In the genomic region with DNA sequence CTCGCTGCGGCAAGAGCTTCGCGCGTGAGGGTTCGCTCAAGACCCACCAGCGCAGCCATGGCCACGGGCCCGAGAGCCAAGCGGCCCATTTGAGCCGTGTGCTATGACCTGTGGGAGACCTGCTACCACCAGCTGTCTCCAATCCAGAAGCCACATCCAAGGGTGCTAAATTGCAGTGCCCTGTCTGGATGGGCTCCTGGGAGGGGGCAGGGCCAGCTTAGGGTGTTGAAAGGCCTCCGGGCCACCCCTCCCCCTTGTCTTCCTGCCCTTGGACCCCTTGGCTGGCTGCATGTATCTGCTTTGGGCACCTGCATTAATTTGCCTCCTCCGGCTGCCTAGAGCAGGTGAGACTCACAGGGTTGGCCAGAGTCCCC, we compare ENCODE assay signal across 10 mouse cellular contexts. TPM values are rescaled to one million over a fixed set of nuclear protein-coding genes. Genes with fewer than 3 reads are reported as not detected.
DNase-seq lines count a peak whose midpoint lies in the region; ATAC-seq and TF ChIP-seq lines count a peak whose summit lies in the region.
"Had no signal": no experiment of that assay in that cellular context is flagged by ENCODE, and none has a peak within 500 bp of the region (broad histone marks: within the 10 kb centered on the region; RNA-seq: fewer than 3 reads in every experiment).

No protein-coding gene starts in this region.

- peak overlapping the region; percentile 70 for H3K9ac ChIP-seq in heart, embryonic 14.5 days (ENCODE audit: low read length)
- H3K9ac ChIP-seq in kidney, embryonic 14.5 days (ENCODE audit: low read depth, low read length) = peak overlapping the region; percentile 51
- peak overlapping the region; percentile 76 for H3K9ac ChIP-seq in midbrain, embryonic 16.5 days (ENCODE audit: low read depth, low read length)

- H3K4me1 ChIP-seq in heart, embryonic 14.5 days (ENCODE audit: control insufficient read depth in 2 of 2, insufficient read depth in 2 of 2, low read length in 2 of 2) = peaks cover 17 to 20% of the 10 kb centered on the region in 2 experiments; a peak in 3 of 4 replicates
- H3K4me1 ChIP-seq in embryonic fibroblast, embryonic 13.5 days (ENCODE audit: control insufficient read depth, insufficient read depth, low read length) = no peaks in the 10 kb centered on the region
- H3K4me1 ChIP-seq in kidney, embryonic 14.5 days (ENCODE audit: control insufficient read depth, insufficient read depth, low read length) = peaks cover 22% of the 10 kb centered on the region
- H3K4me1 ChIP-seq in midbrain, embryonic 16.5 days (ENCODE audit: control insufficient read depth, insufficient read depth, low read length) = peaks cover 17% of the 10 kb centered on the region

- H3K4me2 ChIP-seq in heart, embryonic 14.5 days (ENCODE audit: low read length) = peak overlapping the region; percentile 94
- peak overlapping the region; percentile 89 for H3K4me2 ChIP-seq in kidney, embryonic 14.5 days (replicated peaks; ENCODE audit: low read depth, low read length)
- H3K4me2 ChIP-seq in midbrain, embryonic 16.5 days (ENCODE audit: low read length) = peak overlapping the region; percentile 79

- peak overlapping the region; percentile 47 to 49 for H3K4me3 ChIP-seq in heart, embryonic 14.5 days (ENCODE audit: control insufficient read depth in 1 of 2, insufficient read depth in 1 of 2, low read depth in 1 of 2, low read length in 2 of 2)
- H3K4me3 ChIP-seq in embryonic fibroblast, embryonic 13.5 days (ENCODE audit: insufficient read depth, low read length) = 0 out of 2 replicates have a peak overlapping the region, but pooled peaks have one; percentile 13
- peak overlapping the region; percentile 43 for H3K4me3 ChIP-seq in kidney, embryonic 14.5 days (ENCODE audit: low read length)
- H3K4me3 ChIP-seq in midbrain, embryonic 16.5 days (ENCODE audit: low read depth, low read length) = peak overlapping the region; percentile 48

- H3K27ac ChIP-seq in heart, embryonic 14.5 days (replicated peaks in 1 of 2; ENCODE audit: control insufficient read depth in 1 of 2, insufficient read depth in 1 of 2, low read depth in 2 of 2, low read length in 2 of 2) = no peak overlapping the region
- H3K27ac ChIP-seq in embryonic fibroblast, embryonic 13.5 days (ENCODE audit: insufficient read depth, low read length) = no peak overlapping the region
- no peak overlapping the region for H3K27ac ChIP-seq in kidney, embryonic 14.5 days (ENCODE audit: low read depth, low read length)
- H3K27ac ChIP-seq in midbrain, embryonic 16.5 days (ENCODE audit: low read length) = peak overlapping the region; percentile 59
- H3K27ac ChIP-seq: macrophage had no signal

- intact Hi-C loops in left cerebral cortex, postnatal 25 days (cut with DNase I) = loop anchor here (5.0 kb wide), 2 partner anchors 37 to 72 kb away; partner anchors contain the start of genes Gm44965 and Repin1

- TF ChIP-seq POLR2A in embryonic fibroblast, embryonic 13.5 days (IDR thresholded peaks at IDR 0.05; ENCODE audit: low read depth, low read length) = no peak

- WGBS in heart, embryonic 14.5 days = 13% methylated on average over 9 of the region's 13 CpGs
- 7% methylated on average over 13 of the region's 13 CpGs for WGBS in kidney, embryonic 14.5 days
- 14% methylated on average over 13 of the region's 13 CpGs for WGBS in midbrain, embryonic 16.5 days

- no peaks in the 10 kb centered on the region for H3K36me3 ChIP-seq in heart, embryonic 14.5 days (ENCODE audit: control insufficient read depth, insufficient read depth, low read length)
- no peaks in the 10 kb centered on the region for H3K36me3 ChIP-seq in kidney, embryonic 14.5 days (ENCODE audit: control insufficient read depth, insufficient read depth, low read length)
- H3K36me3 ChIP-seq in midbrain, embryonic 16.5 days (ENCODE audit: control insufficient read depth, insufficient read depth, low read length) = no peaks in the 10 kb centered on the region

- no peak for TF ChIP-seq CTCF in embryonic fibroblast, embryonic 13.5 days (IDR thresholded peaks at IDR 0.05; ENCODE audit: borderline replicate concordance, insufficient read depth, low read length)

- H3K27me3 ChIP-seq in heart, embryonic 14.5 days (ENCODE audit: control insufficient read depth, insufficient read depth, low read length) = peaks cover 21% of the 10 kb centered on the region; the same call in 1 of the 2 replicates
- peaks cover 10% of the 10 kb centered on the region for H3K27me3 ChIP-seq in kidney, embryonic 14.5 days (ENCODE audit: control insufficient read depth, insufficient read depth, low read length)
- peaks cover 5% of the 10 kb centered on the region for H3K27me3 ChIP-seq in midbrain, embryonic 16.5 days (ENCODE audit: control insufficient read depth, insufficient read depth, low read depth, low read length)
- H3K27me3 ChIP-seq: Patski had no signal

- no peak for ATAC-seq in heart, embryonic 14.5 days (ENCODE audit: insufficient number of reproducible peaks, insufficient read depth, low FRiP score, low read depth)
- ATAC-seq in kidney, embryonic 14.5 days (ENCODE audit: low FRiP score, low TSS enrichment) = peak; percentile 50
- peak; percentile 29 for ATAC-seq in midbrain, embryonic 16.5 days
- ATAC-seq: Patski had no signal

- no peak for DNase-seq in heart, adult 8-10 months (ENCODE audit: low spot score)
- DNase-seq in right cerebral cortex, postnatal 36 days (ENCODE audit: low spot score in 2 of 2) = no peak
- no peak for DNase-seq in left cerebral cortex, postnatal 25 days (ENCODE audit: low spot score in 2 of 2)
- DNase-seq in right cerebral cortex, adult 2 months (ENCODE audit: low spot score in 2 of 2) = no peak

- no peaks in the 10 kb centered on the region for H3K9me3 ChIP-seq in heart, embryonic 14.5 days (ENCODE audit: control insufficient read depth, low read length)
- no peaks in the 10 kb centered on the region for H3K9me3 ChIP-seq in kidney, embryonic 14.5 days (ENCODE audit: control insufficient read depth, low read length)
- no peaks in the 10 kb centered on the region for H3K9me3 ChIP-seq in midbrain, embryonic 16.5 days (replicated peaks; ENCODE audit: control insufficient read depth, low read length, poor library complexity, severe bottlenecking)

RNA-seq across cellular contexts. Expression of gene AI854703, which starts 3.1 kb away (rescaled TPM):
- 0.82 and 1.1 TPM in 2 replicates for polyA plus RNA-seq in heart, embryonic 14.5 days (2014; fragmentation: Nextera tagmentation; extraction: Ambion mirVana)
- total RNA-seq in heart, adult 8-10 months (2022) = under 1 TPM; 0.22 to 0.69 (median 0.43) TPM
- 0.84 and 1.6 TPM in 2 replicates for polyA plus RNA-seq in embryonic fibroblast, embryonic 13.5 days (2011; ENCODE audit: insufficient read length, low read depth, missing spikeins)
- 0.90 and 1.4 TPM in 2 replicates for polyA plus RNA-seq in kidney, embryonic 14.5 days (2014; fragmentation: Nextera tagmentation; extraction: Ambion mirVana)
- 24.9 and 27.4 TPM in 2 replicates for polyA plus RNA-seq in midbrain, embryonic 16.5 days (2015; fragmentation: Nextera tagmentation; extraction: Ambion mirVana)
- total RNA-seq in left cerebral cortex, postnatal 25 days (2021) = 10 to 100 TPM; 15.0 to 17.2 TPM

RNA-seq across cellular contexts. Expression of gene Gimap8, which starts 17.4 kb away (rescaled TPM):
- polyA plus RNA-seq in heart, embryonic 14.5 days (2014; fragmentation: Nextera tagmentation; extraction: Ambion mirVana) = 0.85 and 1.2 TPM in 2 replicates
- total RNA-seq in heart, adult 8-10 months (2022) = 1 to 10 TPM; 4.9 to 8.8 (median 5.8) TPM
- not detected in 2 replicates for polyA plus RNA-seq in embryonic fibroblast, embryonic 13.5 days (2011; ENCODE audit: insufficient read length, low read depth, missing spikeins)
- polyA plus RNA-seq in kidney, embryonic 14.5 days (2014; fragmentation: Nextera tagmentation; extraction: Ambion mirVana) = 1.1 and 1.4 TPM in 2 replicates
- 0.37 and 0.48 TPM in 2 replicates for polyA plus RNA-seq in midbrain, embryonic 16.5 days (2015; fragmentation: Nextera tagmentation; extraction: Ambion mirVana)
- 1 to 10 TPM in 1 of 2 experiments, under 1 TPM in 1; 0.46 to 1.2 TPM for total RNA-seq in left cerebral cortex, postnatal 25 days (2021)

RNA-seq across cellular contexts. Expression of gene Zfp775, which starts 27.8 kb away (rescaled TPM):
- 5.4 and 6.3 TPM in 2 replicates for polyA plus RNA-seq in heart, embryonic 14.5 days (2014; fragmentation: Nextera tagmentation; extraction: Ambion mirVana)
- total RNA-seq in heart, adult 8-10 months (2022) = 10 to 100 TPM; 12.9 to 15.5 (median 14.1) TPM
- 2.2 and 2.7 TPM in 2 replicates for polyA plus RNA-seq in embryonic fibroblast, embryonic 13.5 days (2011; ENCODE audit: insufficient read length, low read depth, missing spikeins)
- polyA plus RNA-seq in kidney, embryonic 14.5 days (2014; fragmentation: Nextera tagmentation; extraction: Ambion mirVana) = 5.7 and 6.6 TPM in 2 replicates
- polyA plus RNA-seq in midbrain, embryonic 16.5 days (2015; fragmentation: Nextera tagmentation; extraction: Ambion mirVana) = 14.1 and 16.7 TPM in 2 replicates
- total RNA-seq in left cerebral cortex, postnatal 25 days (2021) = 1 to 10 TPM; 5.0 to 7.2 TPM

RNA-seq across cellular contexts. Expression of gene Gm44965, which starts 35.9 kb away (rescaled TPM):
- 0.84 TPM in 1 of 2 replicates, not detected in the other for polyA plus RNA-seq in heart, embryonic 14.5 days (2014; fragmentation: Nextera tagmentation; extraction: Ambion mirVana)
- 1 to 10 TPM in 2 of 4 experiments, not detected in 2; 1.0 to 2.8 TPM for total RNA-seq in heart, adult 8-10 months (2022)
- not detected in 2 replicates for polyA plus RNA-seq in embryonic fibroblast, embryonic 13.5 days (2011; ENCODE audit: insufficient read length, low read depth, missing spikeins)
- polyA plus RNA-seq in kidney, embryonic 14.5 days (2014; fragmentation: Nextera tagmentation; extraction: Ambion mirVana) = 0.77 TPM in 1 of 2 replicates, not detected in the other
- polyA plus RNA-seq in midbrain, embryonic 16.5 days (2015; fragmentation: Nextera tagmentation; extraction: Ambion mirVana) = not detected in 2 replicates
- not detected for total RNA-seq in left cerebral cortex, postnatal 25 days (2021)
- polyA plus RNA-seq: macrophage had no signal

RNA-seq across cellular contexts. Expression of gene Repin1, which starts 36.0 kb away (rescaled TPM):
- polyA plus RNA-seq in heart, embryonic 14.5 days (2014; fragmentation: Nextera tagmentation; extraction: Ambion mirVana) = 23.4 and 25.4 TPM in 2 replicates
- 10 to 100 TPM; 35.5 to 40.9 (median 36.3) TPM for total RNA-seq in heart, adult 8-10 months (2022)
- polyA plus RNA-seq in embryonic fibroblast, embryonic 13.5 days (2011; ENCODE audit: insufficient read length, low read depth, missing spikeins) = 16.3 and 19.0 TPM in 2 replicates
- 32.6 and 47.0 TPM in 2 replicates for polyA plus RNA-seq in kidney, embryonic 14.5 days (2014; fragmentation: Nextera tagmentation; extraction: Ambion mirVana)
- polyA plus RNA-seq in midbrain, embryonic 16.5 days (2015; fragmentation: Nextera tagmentation; extraction: Ambion mirVana) = 48.2 and 48.8 TPM in 2 replicates
- total RNA-seq in left cerebral cortex, postnatal 25 days (2021) = 10 to 100 TPM; 46.6 to 53.2 TPM
